Mouse (Mus musculus) megakaryocyte, embryonic 14.5 days (primary cell): ENCODE data around the gene Cyct.

Experiments
- FLI1 ChIP-seq: IDR thresholded peaks from 2 replicates; pipeline ENCODE4 v1.6.1; 2012; ENCODE audit warnings: low read length, inconsistent platforms, mixed read lengths
- GATA1 ChIP-seq: IDR thresholded peaks from 3 replicates; pipeline ENCODE4 v1.6.1; 2012; ENCODE audit warnings: mixed read lengths, low read length, inconsistent platforms, borderline replicate concordance

DNA sequence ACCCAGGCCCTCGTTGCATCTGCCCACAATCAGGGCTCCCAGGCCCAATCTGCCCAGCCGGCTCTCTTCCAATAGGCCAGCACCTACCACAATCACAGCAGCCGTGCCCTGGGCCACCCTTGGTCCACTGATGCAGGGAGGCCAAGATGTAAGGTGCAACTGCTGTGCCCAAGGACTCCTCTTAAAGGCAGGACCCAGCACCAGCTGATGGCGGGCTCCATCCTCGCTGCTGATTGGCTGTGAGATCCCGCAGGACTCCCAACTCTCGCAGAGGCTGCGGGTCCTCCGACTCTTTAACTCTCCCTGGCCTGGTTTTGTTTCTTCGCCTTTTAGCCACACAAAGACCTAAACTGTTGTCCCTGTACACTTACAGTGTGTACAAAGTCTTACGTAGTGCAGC is at the start of gene Cyct:
- no peak for TF ChIP-seq GATA1
- TF ChIP-seq FLI1: no peak
